Mouse (Mus musculus) hindbrain, postnatal 0 days (tissue): ENCODE measurements around the gene Psg20. TPM values are rescaled to one million over a fixed set of nuclear protein-coding genes. Genes with fewer than 3 reads are reported as not detected.
"Not testable (repeated sequence)": the region's sequence is repeated elsewhere in the genome, so short reads cannot be mapped to it uniquely, and the experiment has no call there.

Experiments
- ATAC-seq: fragments of 200-750 bp; cut with Nextera tagmentation; 2 replicates; pipeline ENCODE4 v1.8.0; 2017; ENCODE audit warnings: mild to moderate bottlenecking, moderate TSS enrichment, moderate library complexity
- DNase-seq: peaks from one replicate; pipeline ENCODE4 v3.0.0-alpha.2; 2015; ENCODE audit warnings: low spot score
- H3K27ac ChIP-seq: fragments of 300-500 bp; sonication (generic); 2 replicates; pipeline ENCODE4 v1.5.1; 2014; ENCODE audit warnings: mild to moderate bottlenecking
- H3K27me3 ChIP-seq: fragments of 300-500 bp; sonication (generic); 2 replicates; pipeline ENCODE4 v1.6.1; 2014; ENCODE audit warnings: low read length, mixed read lengths; ENCODE audit not compliant: insufficient read depth
- H3K36me3 ChIP-seq: fragments of 300-500 bp; sonication (generic); 2 replicates; pipeline ENCODE4 v1.6.1; 2014; ENCODE audit warnings: low read length, mixed read lengths; ENCODE audit not compliant: insufficient read depth
- H3K4me1 ChIP-seq: fragments of 300-500 bp; sonication (generic); 2 replicates; pipeline ENCODE4 v1.6.1; 2014; ENCODE audit warnings: antibody characterized with exemption, low read length, mixed read lengths; ENCODE audit not compliant: insufficient read depth
- H3K4me2 ChIP-seq: fragments of 300-500 bp; sonication (generic); 2 replicates; pipeline ENCODE4 v1.6.1; 2014; ENCODE audit warnings: low read depth, mild to moderate bottlenecking, low read length, moderate library complexity, mixed read lengths
- H3K4me3 ChIP-seq: fragments of 300-500 bp; sonication (generic); 2 replicates; pipeline ENCODE4 v1.5.1; 2014; ENCODE audit warnings: low read length
- H3K9ac ChIP-seq: fragments of 300-500 bp; sonication (generic); replicated peaks from 2 replicates; pipeline ENCODE4 v1.6.1; 2014; ENCODE audit warnings: mild to moderate bottlenecking, low read length, moderate library complexity, mixed read lengths
- H3K9me3 ChIP-seq: fragments of 300-500 bp; sonication (generic); 2 replicates; pipeline ENCODE4 v1.6.1; 2016; ENCODE audit warnings: low read length, mixed read lengths
- CTCF ChIP-seq: IDR thresholded peaks from 2 replicates; pipeline ENCODE4 v1.5.1; 2016; ENCODE audit warnings: antibody characterized with exemption, control low read depth, low read depth
- WGBS: fragments of 180-500 bp; shearing (Covaris S2); extraction: QIAGEN DNeasy Blood & Tissue Kit; methylation state at CpG from one replicate; pipeline ENCODE4 v1.1.7; 2014; 5-methylcytosine and 5-hydroxymethylcytosine counted together
- polyA plus RNA-seq: library from polyadenylated mRNA; unstranded; fragments of >200 nt; fragmentation: Nextera tagmentation; extraction: Ambion mirVana; gene quantifications from 2 replicates; pipeline ENCODE4 v1.2.1, GENCODE M21; 2015
- total RNA-seq: library from RNA; depleted of rRNA; stranded (reverse); fragments of >200 nt; gene quantifications from 2 replicates; pipeline ENCODE4 v1.2.3, GENCODE M21; 2014; rRNA removed

Gene Psg20
- total and polyA plus RNA-seq, 2 experiments from 2014 or later = not detected

DNA sequence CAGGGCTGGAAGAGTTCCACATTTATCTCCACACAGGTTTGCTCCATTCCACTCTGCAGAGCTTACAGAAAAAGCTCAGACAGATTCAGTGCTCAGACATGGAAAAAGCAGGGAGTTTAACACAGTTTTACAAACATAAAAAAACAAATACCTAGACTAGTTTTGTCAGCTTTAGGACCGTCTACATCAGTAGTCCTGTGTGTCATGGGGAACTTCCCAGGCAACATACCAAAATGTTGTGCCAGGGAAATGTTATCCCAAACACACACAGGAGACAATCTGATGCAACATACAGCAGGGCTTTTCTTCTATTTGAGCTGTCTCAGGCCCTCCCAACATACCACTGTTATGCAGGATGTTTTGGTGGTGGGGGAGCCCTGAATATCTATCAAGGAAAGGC, 24.9 kb upstream of the Psg20 start:
- no peaks in the 10 kb centered on the region for H3K27me3 ChIP-seq
- TF ChIP-seq CTCF = no peak
- 61% methylated on average over 1 of the region's 1 CpGs for WGBS
- no peak for DNase-seq
- no peaks in the 10 kb centered on the region for H3K9me3 ChIP-seq
- H3K27ac ChIP-seq = no peak overlapping the region
- no peaks in the 10 kb centered on the region for H3K36me3 ChIP-seq
- no peak overlapping the region for H3K4me3 ChIP-seq
- H3K4me2 ChIP-seq = no peak overlapping the region
- no peak overlapping the region for H3K9ac ChIP-seq
- no peak for ATAC-seq
- no peaks in the 10 kb centered on the region for H3K4me1 ChIP-seq

DNA sequence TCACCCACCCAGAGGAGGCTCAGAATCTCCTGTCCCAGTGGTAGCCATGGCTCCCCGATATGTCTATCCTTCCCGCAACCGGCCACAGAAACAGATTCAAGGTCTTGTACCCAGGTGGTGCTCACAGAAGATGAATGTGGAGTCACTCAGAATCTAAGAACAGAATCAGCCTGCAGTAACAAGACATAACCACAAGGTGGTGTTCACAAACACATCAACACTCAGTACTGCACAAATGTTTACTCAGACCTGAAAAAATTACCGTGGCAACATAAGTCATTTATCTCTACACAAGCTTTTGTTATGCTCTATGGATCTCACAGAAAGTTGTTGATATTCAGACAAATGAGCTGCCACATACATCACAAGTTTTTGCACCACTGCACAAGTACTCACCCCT, 24.3 kb upstream of the Psg20 start:
- not testable (repeated sequence) for H3K9me3 ChIP-seq, H3K27me3 ChIP-seq, H3K4me2 ChIP-seq, H3K4me3 ChIP-seq, H3K4me1 ChIP-seq, H3K36me3 ChIP-seq, H3K27ac ChIP-seq, H3K9ac ChIP-seq
- DNase-seq (peak; percentile 30), ATAC-seq (peak; percentile 24; the same call in 1 of the 2 replicates)
- 74% methylated on average over 4 of the region's 4 CpGs for WGBS
- peak; percentile 67 for TF ChIP-seq CTCF

DNA sequence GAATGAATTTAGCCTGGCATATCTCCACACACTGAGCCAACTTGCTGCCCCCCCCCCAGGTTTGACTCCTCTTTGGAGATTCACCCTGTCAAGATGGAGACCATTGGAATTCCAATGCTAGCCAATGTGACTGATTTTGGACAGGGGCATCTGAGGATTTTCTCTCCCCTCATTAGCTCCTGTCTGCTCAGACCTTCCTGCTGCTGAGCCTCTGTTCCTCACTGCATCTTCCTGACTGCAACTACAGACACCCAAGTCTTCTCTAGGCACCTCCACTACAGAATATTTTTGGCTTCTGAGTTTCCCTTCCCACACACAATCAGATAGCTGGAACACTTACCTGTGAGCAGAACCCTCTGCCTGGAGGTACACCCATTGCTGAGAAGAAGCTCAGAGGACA, 399 bp downstream of the Psg20 start:
- Histone ChIP-seq H3K27ac (no peak overlapping the region), H3K4me2 (no peak overlapping the region), H3K4me3 (no peak overlapping the region), H3K4me1 (no peaks in the 10 kb centered on the region), H3K9me3 (no peaks in the 10 kb centered on the region), H3K9ac (no peak overlapping the region), H3K36me3 (no peaks in the 10 kb centered on the region), H3K27me3 (no peaks in the 10 kb centered on the region)
- no peak for TF ChIP-seq CTCF
- ATAC-seq (no peak), DNase-seq (no peak)

DNA sequence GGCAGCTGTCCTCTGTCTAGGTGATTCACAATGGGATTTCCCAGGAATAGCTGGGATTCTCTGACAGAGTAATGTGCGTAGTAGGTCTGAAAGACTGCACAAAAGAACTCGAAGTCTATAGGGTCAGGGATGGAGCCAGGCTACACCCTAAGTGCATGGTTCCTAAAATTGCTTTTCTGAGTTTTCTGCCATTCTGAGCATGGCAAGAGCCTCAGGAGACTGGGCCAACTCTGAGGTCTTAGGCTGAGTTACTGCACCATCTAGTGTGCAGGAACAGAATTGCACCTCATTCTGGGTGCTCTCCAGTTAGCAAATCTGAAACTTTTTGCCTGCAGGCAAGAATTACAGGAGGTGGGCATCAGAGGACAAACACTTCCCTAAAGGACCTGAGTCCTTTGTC, 6.2 kb downstream of the Psg20 start:
- no peak overlapping the region for H3K27ac ChIP-seq
- H3K27me3 ChIP-seq = no peaks in the 10 kb centered on the region
- no peak overlapping the region for H3K9ac ChIP-seq
- DNase-seq (peak; percentile 73), ATAC-seq (peak; percentile 53; the same call in 1 of the 2 replicates)
- 45% methylated on average over 2 of the region's 2 CpGs for WGBS
- H3K4me2 ChIP-seq = no peak overlapping the region
- H3K9me3 ChIP-seq = no peaks in the 10 kb centered on the region
- H3K36me3 ChIP-seq = no peaks in the 10 kb centered on the region
- no peaks in the 10 kb centered on the region for H3K4me1 ChIP-seq
- no peak overlapping the region for H3K4me3 ChIP-seq
- TF ChIP-seq CTCF = peak; percentile 85

DNA sequence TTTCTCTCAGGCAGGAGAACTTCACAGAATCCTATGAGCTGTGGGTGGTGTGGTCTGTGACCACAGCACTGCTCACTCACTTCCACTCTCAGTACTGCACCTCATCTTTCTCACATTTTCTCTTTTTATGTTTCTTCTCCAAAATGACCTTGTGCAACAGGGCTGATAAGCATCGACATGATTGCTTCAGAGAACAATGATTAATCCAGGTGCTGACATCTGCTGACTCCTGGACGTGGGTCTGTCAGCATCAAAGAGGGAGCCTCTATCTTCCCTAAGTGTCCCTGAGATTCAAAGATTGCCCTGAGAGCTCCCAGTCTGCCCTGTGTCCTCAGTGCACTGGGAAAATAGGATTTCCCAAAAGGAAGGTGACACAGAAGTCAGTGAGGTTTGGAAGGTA, 29.4 kb downstream of the Psg20 start, which contains the start of gene Psg21:
Psg21 (minus strand) TSS at position 101 of the 400 bp plus-strand sequence.
- not testable (repeated sequence) for H3K27me3 ChIP-seq, H3K9ac ChIP-seq, ATAC-seq, H3K4me2 ChIP-seq, H3K4me1 ChIP-seq, H3K9me3 ChIP-seq, DNase-seq, H3K27ac ChIP-seq, H3K4me3 ChIP-seq, H3K36me3 ChIP-seq
- WGBS = 70% methylated on average over 1 of the region's 2 CpGs

DNA sequence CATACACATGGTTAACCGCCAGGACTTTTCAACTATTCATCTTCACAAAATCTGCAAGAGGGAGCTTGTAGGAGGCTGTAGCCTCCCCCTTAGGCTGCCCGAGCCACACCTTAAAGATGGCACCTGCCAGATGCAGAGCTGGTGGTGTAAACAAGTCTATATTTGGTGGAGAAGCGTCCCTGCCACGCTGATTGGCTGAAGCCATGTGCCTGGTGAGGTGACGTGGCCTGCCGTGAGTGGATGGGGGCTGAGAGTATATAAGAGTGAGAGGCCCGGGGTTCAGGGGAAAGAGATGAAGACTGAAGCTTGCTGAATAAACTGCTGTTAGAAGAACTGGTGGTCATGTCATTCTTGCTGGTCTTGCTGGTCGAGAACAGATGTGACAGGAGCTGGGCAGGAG, 59.1 kb downstream of the Psg20 start:
- not testable (repeated sequence) for H3K27me3 ChIP-seq, ATAC-seq, DNase-seq, H3K9me3 ChIP-seq, H3K9ac ChIP-seq, H3K4me2 ChIP-seq, H3K4me3 ChIP-seq, H3K4me1 ChIP-seq, H3K27ac ChIP-seq, H3K36me3 ChIP-seq
- WGBS = 76% methylated on average over 8 of the region's 8 CpGs

Other genes starting within 250 kb of the Psg20 start
- gene Psg26, start 202.0 kb downstream of the Psg20 start, total RNA-seq = not detected in 2 replicates
- gene Psg26, start 202.0 kb downstream of the Psg20 start, polyA plus RNA-seq = not detected in 2 replicates
- not detected in 2 replicates for gene Psg25, start 153.9 kb downstream of the Psg20 start, total RNA-seq
- not detected in 2 replicates for gene Psg25, start 153.9 kb downstream of the Psg20 start, polyA plus RNA-seq
- not detected in 2 replicates for gene Psg27, start 118.9 kb downstream of the Psg20 start, total RNA-seq
- gene Psg27, start 118.9 kb downstream of the Psg20 start, polyA plus RNA-seq = not detected in 2 replicates
- gene Psg23, start 69.7 kb downstream of the Psg20 start, total RNA-seq = not detected in 2 replicates
- gene Psg23, start 69.7 kb downstream of the Psg20 start, polyA plus RNA-seq = not detected in 2 replicates
- gene Psg21, start 29.5 kb downstream of the Psg20 start, total RNA-seq = not detected in 2 replicates
- gene Psg21, start 29.5 kb downstream of the Psg20 start, polyA plus RNA-seq = not detected in 2 replicates
- not detected in 2 replicates for gene Psg22, start 31.9 kb upstream of the Psg20 start, total RNA-seq
- gene Psg22, start 31.9 kb upstream of the Psg20 start, polyA plus RNA-seq = not detected in 2 replicates
- not detected in 2 replicates for gene Psg19, start 112.3 kb upstream of the Psg20 start, total RNA-seq
- not detected in 2 replicates for gene Psg19, start 112.3 kb upstream of the Psg20 start, polyA plus RNA-seq
- not detected in 2 replicates for gene Psg17, start 135.4 kb upstream of the Psg20 start, total RNA-seq
- not detected in 2 replicates for gene Psg17, start 135.4 kb upstream of the Psg20 start, polyA plus RNA-seq
- gene Mill2, start 153.8 kb upstream of the Psg20 start, total RNA-seq = 1.1 and 1.5 TPM in 2 replicates
- 0.72 and 0.79 TPM in 2 replicates for gene Mill2, start 153.8 kb upstream of the Psg20 start, polyA plus RNA-seq
- gene Pglyrp1, start 185.1 kb upstream of the Psg20 start, total RNA-seq = 29.7 and 30.2 TPM in 2 replicates
- gene Pglyrp1, start 185.1 kb upstream of the Psg20 start, polyA plus RNA-seq = 29.1 and 30.0 TPM in 2 replicates
- 22.0 and 31.5 TPM in 2 replicates for gene Ccdc61, start 224.2 kb upstream of the Psg20 start, total RNA-seq
- gene Ccdc61, start 224.2 kb upstream of the Psg20 start, polyA plus RNA-seq = 32.9 and 35.2 TPM in 2 replicates
- 18.3 and 19.8 TPM in 2 replicates for gene Nova2, start 239.7 kb upstream of the Psg20 start, total RNA-seq
- 9.2 and 9.7 TPM in 2 replicates for gene Nova2, start 239.7 kb upstream of the Psg20 start, polyA plus RNA-seq